In the genomic region with DNA sequence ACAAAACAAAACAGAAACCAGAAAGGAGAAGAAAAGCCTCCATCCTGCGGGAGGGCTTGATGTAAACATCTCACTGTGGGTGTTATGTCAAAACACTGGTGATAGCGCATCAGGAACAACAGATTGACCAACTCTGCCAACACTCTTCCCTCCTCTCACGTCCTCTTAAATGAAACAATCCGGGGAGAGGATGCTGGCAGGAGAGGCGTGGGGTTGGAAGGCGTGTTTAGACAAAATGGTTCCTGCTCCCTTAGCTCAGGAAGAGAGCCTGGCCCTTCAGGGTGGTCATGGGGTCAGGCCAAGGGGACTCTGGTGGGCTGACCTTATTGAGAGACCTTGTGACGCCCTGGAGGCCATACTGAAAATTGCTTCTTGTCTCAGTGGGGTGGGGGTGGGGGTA, we compare ENCODE assay signal across 16 mouse cellular contexts.
DNase-seq lines count a peak whose midpoint lies in the region; ATAC-seq and TF ChIP-seq lines count a peak whose summit lies in the region.
"Had no signal": no experiment of that assay in that cellular context is flagged by ENCODE, and none has a peak within 500 bp of the region (broad histone marks: within the 10 kb centered on the region; RNA-seq: fewer than 3 reads in every experiment).

No protein-coding gene starts in this region.

- intact Hi-C loops in left cerebral cortex, postnatal 25 days (cut with DNase I): loop anchor here (5.0 kb wide), 1 partner anchor 187 kb away; no protein-coding TSS in a partner anchor

- H3K4me1 ChIP-seq in bone marrow macrophage, adult 2 months (ENCODE audit: control insufficient read depth, insufficient read depth, low read length): peaks cover 2% of the 10 kb centered on the region; the same call in 1 of the 2 replicates
- H3K4me1 ChIP-seq in lung, embryonic 16.5 days (replicated peaks; ENCODE audit: control insufficient read depth, insufficient read depth, low read length): peaks cover 2% of the 10 kb centered on the region; the same call in 1 of the 2 replicates
- H3K4me1 ChIP-seq: limb, embryonic 13.5 days; neural tube, embryonic 15.5 days had no signal

- no peaks in the 10 kb centered on the region for H3K9me3 ChIP-seq in lung, embryonic 16.5 days (ENCODE audit: control insufficient read depth, low read length)
- H3K9me3 ChIP-seq: kidney, embryonic 15.5 days; limb, embryonic 13.5 days; neural tube, embryonic 15.5 days had no signal

- H3K27me3 ChIP-seq in lung, embryonic 16.5 days (ENCODE audit: control insufficient read depth, insufficient read depth, low read depth, low read length): no peaks in the 10 kb centered on the region
- H3K27me3 ChIP-seq: kidney, embryonic 15.5 days; limb, embryonic 13.5 days; neural tube, embryonic 15.5 days; Patski had no signal

- no peak for TF ChIP-seq CTCF in bone marrow macrophage, adult 2 months (IDR thresholded peaks at IDR 0.05; ENCODE audit: low read depth, low read length)

- ATAC-seq in lung, embryonic 16.5 days (ENCODE audit: low read depth): peak; percentile 59; the same call in 1 of the 2 replicates
- peak; percentile 74 for ATAC-seq in monocyte, adult 5-6 weeks (replicated peaks; ENCODE audit: insufficient number of reproducible peaks, low FRiP score, low TSS enrichment, poor library complexity, severe bottlenecking)
- ATAC-seq: Patski had no signal

- TF ChIP-seq POLR2A in bone marrow macrophage, adult 2 months (IDR thresholded peaks at IDR 0.05; ENCODE audit: borderline replicate concordance, low read depth, low read length): no peak

- no peak overlapping the region for H3K27ac ChIP-seq in bone marrow macrophage, adult 2 months (ENCODE audit: insufficient read depth, low read depth, low read length)
- no peak overlapping the region; the same call in 1 of the 2 replicates for H3K27ac ChIP-seq in lung, embryonic 16.5 days (ENCODE audit: low read length)
- H3K27ac ChIP-seq: kidney, embryonic 15.5 days; limb, embryonic 13.5 days; macrophage; neural tube, embryonic 15.5 days had no signal

- no peak overlapping the region for H3K9ac ChIP-seq in lung, embryonic 16.5 days (ENCODE audit: low read length)
- H3K9ac ChIP-seq: kidney, embryonic 15.5 days; limb, embryonic 13.5 days; neural tube, embryonic 15.5 days had no signal

- peak; percentile 29 for DNase-seq in layer of hippocampus, adult 9-11 months
- no peak for DNase-seq in layer of hippocampus, postnatal 25 days (ENCODE audit: extremely low spot score in 1 of 2, low spot score in 1 of 2)
- DNase-seq in thymus, postnatal 25 days: no peak
- DNase-seq in left cerebral cortex, postnatal 25 days (ENCODE audit: low spot score in 2 of 2): no peak
- DNase-seq: adrenal gland, adult 2 months; cerebellum, postnatal 10 days; heart, postnatal 10 days; retina, postnatal 1 day had no signal

- no peaks in the 10 kb centered on the region for H3K36me3 ChIP-seq in lung, embryonic 16.5 days (ENCODE audit: control insufficient read depth, insufficient read depth, low read length)
- H3K36me3 ChIP-seq: kidney, embryonic 15.5 days; limb, embryonic 13.5 days; neural tube, embryonic 15.5 days had no signal

- peak overlapping the region; percentile 26; the same call in 1 of the 2 replicates for H3K4me3 ChIP-seq in bone marrow macrophage, adult 2 months (ENCODE audit: insufficient read depth, low read length)
- H3K4me3 ChIP-seq in lung, embryonic 16.5 days (ENCODE audit: low read length): 0 out of 2 replicates have a peak overlapping the region, but pooled peaks have one; percentile 10
- H3K4me3 ChIP-seq: kidney, embryonic 15.5 days; limb, embryonic 13.5 days; neural tube, embryonic 15.5 days had no signal

- H3K4me2 ChIP-seq in lung, embryonic 16.5 days (ENCODE audit: low read depth, low read length): peak overlapping the region; percentile 17; the same call in 1 of the 2 replicates
- H3K4me2 ChIP-seq: kidney, embryonic 15.5 days; limb, embryonic 13.5 days; neural tube, embryonic 15.5 days had no signal

- 35% methylated on average over 7 of the region's 7 CpGs for WGBS in lung, embryonic 16.5 days
